Mouse (Mus musculus) liver, adult 2 months (tissue): Measurements from ENCODE around the gene Rbms1. TPM values are rescaled to one million over a fixed set of nuclear protein-coding genes. Genes with fewer than 3 reads are reported as not detected.

ENCODE experiments used
- DNase-seq: peaks from one replicate; pipeline ENCODE4 v3.0.0-alpha.2; 2011; ENCODE audit warnings: low read depth, low spot score; ENCODE audit errors: extremely low read depth
- H3K27ac ChIP-seq: fragments of 200-500 bp; replicated peaks from 2 replicates; pipeline ENCODE4 v1.5.1; 2012; ENCODE audit warnings: low read depth, mild to moderate bottlenecking, control low read depth, inconsistent platforms, low read length; ENCODE audit not compliant: insufficient read depth
- H3K27me3 ChIP-seq: fragments of 200-500 bp; 2 replicates; pipeline ENCODE4 v1.6.1; 2012; ENCODE audit warnings: mild to moderate bottlenecking, moderate library complexity, low read length, inconsistent platforms; ENCODE audit not compliant: control insufficient read depth, insufficient read depth
- H3K36me3 ChIP-seq: fragments of 200-500 bp; 2 replicates; pipeline ENCODE4 v1.6.1; 2012; ENCODE audit warnings: low read length, inconsistent platforms; ENCODE audit not compliant: control insufficient read depth, insufficient read depth
- H3K4me1 ChIP-seq: fragments of 200-500 bp; 2 replicates; pipeline ENCODE4 v1.6.1; 2011; ENCODE audit warnings: low read length; ENCODE audit not compliant: control insufficient read depth, insufficient read depth
- H3K4me3 ChIP-seq: fragments of 200-500 bp; 2 replicates; pipeline ENCODE4 v1.5.1; 2011; ENCODE audit warnings: low read depth, mild to moderate bottlenecking, control low read depth, low read length, moderate library complexity; ENCODE audit not compliant: insufficient read depth
- H3K79me2 ChIP-seq: fragments of 200-500 bp; 2 replicates; pipeline ENCODE4 v1.6.1; 2012; ENCODE audit warnings: inconsistent platforms, mild to moderate bottlenecking, low read length, moderate library complexity; ENCODE audit not compliant: control insufficient read depth, insufficient read depth
- H3K9ac ChIP-seq: fragments of 200-500 bp; 2 replicates; pipeline ENCODE4 v1.6.1; 2012; ENCODE audit warnings: low read depth, mild to moderate bottlenecking, control low read depth, inconsistent platforms, low read length
- CTCF ChIP-seq: fragments of 200-500 bp; IDR thresholded peaks from 2 replicates; pipeline ENCODE4 v1.5.1; 2011; ENCODE audit warnings: low read depth, low read length, control low read depth
- POLR2A ChIP-seq: fragments of 200-500 bp; IDR thresholded peaks from 2 replicates; pipeline ENCODE4 v1.6.1; 2011; ENCODE audit warnings: low read length, control low read depth; ENCODE audit not compliant: insufficient read depth; ENCODE audit errors: extremely low read depth
- WGBS: fragments of 180-500 bp; shearing (Covaris S2); methylation state at CpG from one replicate; pipeline ENCODE4 v1.1.7; 2018; 5-methylcytosine and 5-hydroxymethylcytosine counted together
- polyA plus RNA-seq: library from polyadenylated mRNA; depleted of rRNA; stranded (reverse); fragments of >200 nt; gene quantifications from 2 replicates; pipeline ENCODE4 v1.2.3, GENCODE M21; 2012
- total RNA-seq: library from RNA; depleted of rRNA; stranded (reverse); fragments of >200 nt; gene quantifications from 2 replicates; pipeline ENCODE4 v1.2.3, GENCODE M21; 2014

Rbms1 gene
- total and polyA plus RNA-seq, 2 experiments, result 25.8 to 54.6 TPM

DNA sequence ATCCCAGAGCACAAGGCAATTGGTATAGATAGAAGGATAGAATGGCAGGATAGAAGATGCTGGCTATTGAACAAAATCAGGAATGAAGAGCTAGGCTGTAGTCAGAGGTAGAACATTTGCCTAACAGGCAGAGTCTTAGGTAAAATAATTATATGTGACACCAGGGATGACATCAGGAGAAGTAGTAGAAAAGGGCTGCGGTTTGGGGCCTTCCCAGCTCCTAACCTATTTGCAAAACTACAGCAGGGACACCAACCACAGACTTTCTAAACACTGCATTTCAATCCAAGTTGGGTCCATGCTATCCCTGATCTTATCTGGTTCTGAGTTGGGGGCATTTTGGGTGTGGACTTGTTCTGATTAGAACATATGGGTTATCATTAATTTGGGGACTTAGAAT lies 118.7 kb downstream of the Rbms1 start:
- H3K36me3 ChIP-seq, result peaks cover 5% of the 10 kb centered on the region; the same call in 1 of the 2 replicates
- H3K27ac ChIP-seq, result no peak overlapping the region
- WGBS, result 100% methylated on average over 1 of the region's 1 CpGs

DNA sequence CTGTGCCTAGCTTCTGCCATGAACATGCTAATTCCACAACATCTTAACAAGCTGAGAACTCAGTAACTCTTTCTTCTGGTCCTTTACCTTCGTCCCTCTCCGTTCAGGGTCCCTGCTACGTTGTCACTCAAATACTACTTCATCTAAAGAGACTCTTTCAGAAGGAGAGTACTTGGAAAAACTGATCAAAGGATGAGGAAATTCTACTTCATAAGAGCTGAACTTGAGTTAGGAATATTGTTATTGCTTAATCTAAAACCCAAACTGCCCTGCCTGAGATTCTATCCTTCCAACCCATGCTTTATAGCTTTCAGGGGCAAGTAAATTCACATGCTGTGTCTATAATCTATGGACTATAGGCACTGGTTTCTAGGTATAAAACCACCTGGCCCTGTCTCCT lies 119.4 kb downstream of the Rbms1 start:
- Histone ChIP-seq H3K79me2 (peaks cover 14% of the 10 kb centered on the region; the same call in 1 of the 2 replicates), H3K27ac (no peak overlapping the region), H3K4me1 (peaks cover 12% of the 10 kb centered on the region), H3K36me3 (peaks cover 5% of the 10 kb centered on the region; the same call in 1 of the 2 replicates), H3K9ac (no peak overlapping the region), H3K4me3 (no peak overlapping the region), H3K27me3 (no peaks in the 10 kb centered on the region)
- WGBS, result 89% methylated on average over 3 of the region's 3 CpGs
- TF ChIP-seq POLR2A (no peak), CTCF (no peak)
- no peak for DNase-seq

More for the DNA sequence above, 118.7 kb downstream of the Rbms1 start:
- Histone ChIP-seq H3K4me1 (peaks cover 6% of the 10 kb centered on the region), H3K79me2 (peaks cover 15% of the 10 kb centered on the region; the same call in 1 of the 2 replicates), H3K9ac (no peak overlapping the region), H3K27me3 (no peaks in the 10 kb centered on the region), H3K4me3 (no peak overlapping the region)
- no peak for TF ChIP-seq CTCF
- TF ChIP-seq POLR2A, result no peak
- DNase-seq, result no peak

DNA sequence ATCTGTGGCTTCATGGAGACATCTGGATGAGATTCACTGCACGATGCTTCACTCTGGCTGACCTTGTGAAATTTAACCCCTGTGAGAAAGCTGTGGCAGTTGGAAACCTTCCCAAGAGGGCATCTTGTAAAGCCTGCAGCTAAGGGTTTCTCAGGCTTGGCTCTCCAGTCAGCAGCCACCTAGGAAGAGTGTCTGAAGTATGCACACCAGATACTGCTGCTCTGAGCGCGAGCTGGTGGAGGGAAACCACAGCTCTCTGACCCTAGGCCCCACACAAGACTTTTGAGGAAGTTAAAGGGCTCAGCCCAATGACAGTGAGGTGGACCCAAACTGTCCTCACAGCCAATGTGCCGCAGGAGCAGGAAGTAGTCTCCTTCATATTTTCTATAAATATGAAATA lies 120.0 kb downstream of the Rbms1 start:
- peaks cover 13% of the 10 kb centered on the region for H3K4me1 ChIP-seq
- no peak overlapping the region for H3K27ac ChIP-seq
- WGBS, result 50% methylated on average over 4 of the region's 4 CpGs
- no peaks in the 10 kb centered on the region for H3K27me3 ChIP-seq
- TF ChIP-seq POLR2A (no peak), CTCF (no peak)
- no peak overlapping the region for H3K9ac ChIP-seq
- no peak overlapping the region for H3K4me3 ChIP-seq
- peaks cover 12% of the 10 kb centered on the region; the same call in 1 of the 2 replicates for H3K79me2 ChIP-seq
- peaks cover 5% of the 10 kb centered on the region; the same call in 1 of the 2 replicates for H3K36me3 ChIP-seq
- no peak for DNase-seq

DNA sequence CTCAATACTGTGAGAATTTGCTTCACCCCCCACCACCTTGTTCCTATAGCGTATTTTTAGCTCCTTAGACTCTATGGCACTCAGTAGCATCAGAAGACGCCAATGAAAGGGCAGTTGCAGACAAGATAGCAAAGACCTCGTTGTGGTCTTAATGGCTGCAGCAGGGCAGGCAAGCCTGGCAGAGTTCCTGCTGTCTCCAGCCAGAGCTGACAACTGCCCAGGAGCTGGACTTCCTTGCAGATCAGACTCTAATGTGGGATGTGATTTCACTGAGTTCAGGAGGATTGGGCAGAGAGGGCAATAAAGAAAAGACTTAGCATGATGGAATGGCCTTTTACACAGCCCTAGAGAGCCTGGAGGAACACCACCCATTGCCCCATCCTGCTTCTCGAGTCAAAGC lies 122.1 kb downstream of the Rbms1 start:
- H3K36me3 ChIP-seq, result peaks cover 5% of the 10 kb centered on the region; the same call in 1 of the 2 replicates
- peaks cover 19% of the 10 kb centered on the region for H3K4me1 ChIP-seq
- peaks cover 9% of the 10 kb centered on the region; the same call in 1 of the 2 replicates for H3K79me2 ChIP-seq
- H3K27me3 ChIP-seq, result no peaks in the 10 kb centered on the region
- 81% methylated on average over 4 of the region's 4 CpGs for WGBS
- no peak overlapping the region for H3K9ac ChIP-seq
- TF ChIP-seq POLR2A, result no peak
- TF ChIP-seq CTCF, result no peak
- no peak overlapping the region for H3K27ac ChIP-seq
- DNase-seq, result no peak
- no peak overlapping the region for H3K4me3 ChIP-seq

DNA sequence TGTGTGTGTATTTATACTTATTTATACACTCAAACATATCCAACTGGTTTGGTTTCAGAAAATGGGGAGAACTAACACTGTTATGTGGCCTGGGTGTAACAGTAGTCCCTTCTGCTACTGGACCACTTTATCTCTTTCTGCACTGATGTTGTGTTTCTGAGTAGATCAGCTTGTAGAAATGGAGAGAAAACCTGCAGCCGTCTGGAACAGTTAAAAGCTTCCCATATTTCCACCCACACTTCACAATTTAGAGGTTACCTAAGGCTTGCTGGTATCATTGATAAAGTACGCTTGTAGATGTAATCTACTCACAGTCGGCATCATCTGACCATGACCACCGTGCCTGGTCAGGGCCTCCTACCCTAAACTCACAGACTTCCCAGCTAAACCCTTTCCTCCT lies 123.5 kb downstream of the Rbms1 start:
- DNase-seq, result no peak
- Histone ChIP-seq H3K9ac (no peak overlapping the region), H3K4me3 (no peak overlapping the region), H3K27ac (no peak overlapping the region), H3K27me3 (no peaks in the 10 kb centered on the region), H3K36me3 (peaks cover 5% of the 10 kb centered on the region; the same call in 1 of the 2 replicates), H3K4me1 (peaks cover 16% of the 10 kb centered on the region), H3K79me2 (peaks cover 7% of the 10 kb centered on the region; the same call in 1 of the 2 replicates)
- 66% methylated on average over 4 of the region's 4 CpGs for WGBS
- TF ChIP-seq CTCF (no peak), POLR2A (no peak)

DNA sequence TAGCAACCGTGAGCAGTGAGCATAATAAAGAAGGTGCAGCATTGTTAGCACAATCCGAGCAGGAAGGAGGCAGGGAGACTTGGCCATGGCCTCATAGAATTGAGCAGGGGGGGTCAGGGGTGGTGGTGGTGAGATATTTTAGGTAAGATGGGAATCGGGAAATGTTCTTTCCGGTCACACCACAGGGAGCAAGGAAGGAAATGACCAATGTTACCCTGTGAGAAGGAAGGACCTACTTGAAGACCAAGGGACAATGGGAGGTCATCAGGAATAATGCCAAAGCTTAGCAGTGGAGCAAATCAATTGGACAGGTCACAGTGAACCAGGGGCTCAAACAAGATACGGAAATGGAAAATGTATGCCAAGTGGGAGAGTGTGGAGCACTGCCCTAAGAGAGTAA lies 124.1 kb downstream of the Rbms1 start:
- peak; percentile 69 for DNase-seq
- peak overlapping the region; percentile 25 for H3K27ac ChIP-seq
- TF ChIP-seq CTCF (no peak), POLR2A (no peak)
- H3K4me1 ChIP-seq, result peaks cover 16% of the 10 kb centered on the region
- no peaks in the 10 kb centered on the region for H3K27me3 ChIP-seq
- WGBS, result 43% methylated on average over 5 of the region's 5 CpGs
- no peak overlapping the region for H3K9ac ChIP-seq
- H3K79me2 ChIP-seq, result peaks cover 7% of the 10 kb centered on the region; the same call in 1 of the 2 replicates
- H3K36me3 ChIP-seq, result peaks cover 5% of the 10 kb centered on the region; the same call in 1 of the 2 replicates
- no peak overlapping the region for H3K4me3 ChIP-seq
